Mouse (Mus musculus): ENCODE measurements around the gene Abca2.

Abca2 gene

DNA sequence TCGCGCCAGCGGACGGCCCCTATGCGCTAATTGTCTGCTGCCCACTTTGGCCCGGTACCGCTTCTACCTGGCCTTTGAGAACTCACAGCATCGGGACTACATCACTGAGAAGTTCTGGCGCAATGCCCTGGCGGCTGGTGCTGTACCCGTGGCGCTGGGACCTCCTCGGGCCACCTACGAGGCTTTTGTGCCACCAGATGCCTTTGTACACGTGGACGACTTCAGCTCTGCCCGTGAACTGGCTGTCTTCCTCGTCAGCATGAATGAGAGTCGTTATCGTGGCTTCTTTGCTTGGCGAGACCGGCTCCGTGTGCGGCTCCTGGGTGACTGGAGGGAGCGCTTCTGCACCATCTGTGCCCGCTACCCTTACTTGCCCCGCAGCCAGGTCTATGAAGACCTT, 3.0 kb upstream of the Abca2 start:
- no peak for DNase-seq (ENCODE audit: low spot score)

DNA sequence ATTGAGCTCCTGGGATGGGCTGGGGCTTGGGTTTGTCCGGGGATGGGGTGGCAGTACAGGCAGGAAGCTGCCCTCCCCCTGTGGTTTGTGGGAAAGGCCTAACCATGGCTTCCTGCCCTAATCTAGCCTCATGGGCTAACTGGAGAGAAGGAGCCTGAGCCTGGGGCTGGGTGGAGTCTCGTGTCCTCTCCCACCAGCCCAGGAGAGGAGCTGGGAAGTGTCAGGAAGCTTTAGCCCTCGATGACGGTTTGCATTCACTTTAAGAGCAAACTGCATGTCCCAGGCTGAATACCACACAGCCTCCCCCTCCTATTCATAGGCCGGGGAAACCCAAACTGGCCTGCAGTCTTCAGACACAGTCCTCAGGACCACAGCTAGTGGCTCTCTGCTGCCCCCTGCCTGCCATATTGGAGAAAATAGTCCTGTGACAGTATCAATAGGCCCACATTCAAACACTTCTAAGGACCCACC, 1.7 kb upstream of the Abca2 start:
- peak; percentile 91 for DNase-seq (ENCODE audit: low spot score)

DNA sequence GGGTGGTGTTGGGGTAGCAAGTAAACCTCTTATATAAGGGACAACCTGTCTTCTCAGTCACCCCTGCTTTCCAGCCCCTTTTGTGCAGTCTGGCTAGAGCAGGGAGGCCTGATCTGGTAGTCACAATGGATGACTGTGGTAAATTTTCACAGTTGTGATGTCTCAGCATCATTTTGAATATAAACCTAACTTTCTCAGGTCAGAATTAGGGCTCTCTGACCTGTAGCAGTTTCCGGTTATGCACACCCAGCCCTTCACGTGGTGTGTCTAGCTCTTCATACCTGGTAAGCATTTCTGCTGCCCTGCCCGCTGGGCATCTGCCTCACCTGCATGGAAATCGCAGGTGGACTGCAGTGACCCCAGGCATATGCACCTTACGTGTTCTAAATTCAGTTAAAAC, 1.2 kb upstream of the Abca2 start:
- no peak for DNase-seq (ENCODE audit: low spot score)

DNA sequence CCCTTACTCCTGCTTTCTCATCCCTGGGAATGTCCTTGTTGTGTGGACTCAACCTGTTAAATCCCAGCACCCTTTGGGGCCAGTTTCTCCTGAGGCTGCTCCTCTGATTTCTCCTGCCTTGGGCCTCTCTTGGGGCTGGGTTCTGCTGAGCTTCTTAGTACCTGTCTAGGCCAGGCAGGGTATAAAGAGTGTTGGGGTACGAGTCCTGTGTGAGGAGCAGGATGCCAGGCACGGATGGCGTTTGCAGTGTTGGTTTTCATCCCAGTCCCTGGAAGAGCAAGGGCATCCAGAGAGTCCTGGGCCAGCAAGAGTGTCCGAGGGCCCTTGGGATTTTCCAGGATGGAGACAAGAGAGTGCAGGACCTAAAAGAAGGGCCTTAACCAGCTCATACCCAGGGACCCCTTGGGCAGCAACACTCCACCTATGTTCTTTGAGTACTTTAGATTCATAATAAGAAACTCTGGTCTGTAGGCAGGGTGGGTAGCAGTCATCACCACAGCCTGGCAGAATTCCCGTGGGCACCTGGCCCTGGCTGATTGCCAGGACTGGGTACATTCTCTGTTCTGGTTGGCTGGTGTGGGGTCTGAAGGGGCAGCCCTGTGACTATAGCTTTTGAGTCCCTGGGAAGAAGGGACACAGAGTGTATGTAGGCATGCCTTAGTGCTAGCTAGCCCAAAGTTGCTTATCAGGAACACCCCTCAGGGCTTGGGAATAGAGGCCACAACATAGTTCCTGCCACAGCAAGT, 1.1 kb downstream of the Abca2 start:
- DNase-seq (ENCODE audit: low spot score): no peak

DNA sequence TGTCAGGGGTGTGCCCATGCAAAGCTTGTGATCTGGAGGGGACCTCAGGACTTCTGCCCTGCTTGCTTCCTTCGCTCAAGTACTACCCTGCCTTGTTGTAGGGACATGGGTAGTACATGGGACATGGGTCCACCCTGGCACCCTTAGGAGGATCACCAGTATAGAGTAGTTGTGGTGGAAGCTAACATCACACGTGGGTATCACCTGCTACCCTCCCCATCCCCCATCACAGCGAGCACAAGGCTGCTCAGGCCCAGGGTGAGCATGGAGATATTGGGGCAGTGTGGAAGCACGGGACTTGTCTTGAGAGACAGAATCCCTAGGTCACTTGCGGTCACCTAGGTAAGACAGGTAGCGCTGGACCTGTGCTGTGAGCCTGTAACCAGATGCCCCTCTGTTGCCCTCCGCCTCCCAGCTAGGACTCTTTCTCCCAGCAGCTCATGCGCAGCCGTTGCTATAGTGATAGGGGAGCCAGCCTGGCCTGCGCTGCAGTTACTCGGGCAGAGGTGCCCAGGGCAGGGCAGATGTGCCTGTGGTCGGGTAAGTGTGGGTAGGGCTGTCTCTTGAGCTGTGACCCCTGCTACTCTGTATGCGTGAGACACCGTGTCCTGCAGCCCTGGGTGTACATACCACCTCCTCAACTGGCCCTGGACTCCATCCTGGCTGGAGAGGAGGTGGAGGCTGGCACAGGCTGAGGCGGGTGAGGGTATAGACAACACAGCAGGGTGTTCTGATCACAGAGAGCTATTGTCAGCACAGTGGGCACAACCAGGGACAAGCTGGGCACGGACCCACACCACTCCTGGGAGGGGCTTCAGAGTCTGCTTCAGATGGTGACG, 2.1 kb downstream of the Abca2 start:
- no peak for DNase-seq (ENCODE audit: low spot score)

DNA sequence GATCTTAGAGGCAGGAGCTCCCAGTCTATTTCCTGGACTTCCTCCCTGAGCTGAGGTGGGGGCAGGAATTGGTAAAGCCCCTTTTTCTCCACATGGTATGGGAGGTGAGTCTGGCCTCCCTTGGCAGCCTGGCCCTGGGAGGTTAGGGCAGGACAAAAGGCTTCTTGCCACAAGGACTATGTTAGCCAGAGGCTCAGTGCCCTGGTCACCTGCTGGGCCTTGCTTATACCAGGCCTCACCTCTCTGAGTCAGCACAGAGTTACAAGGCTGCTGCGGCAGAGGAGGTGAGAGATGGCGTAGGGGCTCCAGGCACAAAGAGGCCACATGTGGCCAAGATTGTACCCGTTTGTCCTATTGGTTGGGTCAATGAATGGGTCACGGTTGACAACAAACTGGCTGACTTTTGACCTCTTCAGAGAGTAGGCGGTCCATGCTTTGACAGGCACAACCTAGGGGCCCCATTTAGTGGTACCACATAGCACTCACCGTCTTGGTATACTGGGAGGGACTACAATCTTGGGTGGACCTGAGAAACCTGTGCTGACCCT, 2.9 kb downstream of the Abca2 start:
- peak; percentile 9 for DNase-seq (ENCODE audit: low spot score)

DNA sequence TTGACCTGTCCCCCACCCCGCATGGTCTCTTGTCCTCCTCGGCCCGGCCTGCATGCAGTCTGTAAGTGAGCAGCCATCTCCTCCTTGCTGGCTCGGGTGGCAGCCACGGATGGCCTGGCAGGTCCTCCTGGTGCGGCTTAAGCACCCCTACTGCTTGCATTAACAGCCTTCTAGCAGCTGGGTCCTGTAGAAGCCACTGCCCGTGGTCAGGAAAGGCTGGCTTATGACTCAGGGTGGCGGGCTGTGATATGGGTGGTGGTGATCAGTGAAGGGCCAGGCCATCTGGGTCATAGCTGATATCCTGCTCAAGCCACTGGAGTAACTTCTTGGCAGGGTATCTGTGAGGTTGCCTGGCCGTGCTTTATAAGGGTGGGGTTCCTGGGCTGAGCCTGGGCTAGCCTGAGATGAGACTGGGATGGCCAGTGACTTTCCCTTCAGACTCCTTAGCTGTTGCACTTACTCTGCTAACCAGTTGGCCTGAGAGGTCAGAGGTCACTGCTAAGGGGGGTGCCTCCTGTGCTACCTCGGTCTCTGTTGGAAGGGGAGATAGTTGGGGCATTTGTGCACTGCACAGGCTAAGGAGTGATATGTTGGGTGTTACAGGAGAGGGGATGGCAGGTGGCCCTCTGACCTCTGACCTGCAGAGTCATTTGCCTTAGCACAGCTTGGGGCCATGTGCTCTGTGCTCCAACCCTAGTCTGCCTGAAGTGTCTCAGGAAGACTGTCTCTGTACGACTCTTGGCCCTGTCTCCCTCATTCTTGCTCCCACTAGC, 4.0 kb downstream of the Abca2 start:
- no peak for DNase-seq (ENCODE audit: low spot score)

DNA sequence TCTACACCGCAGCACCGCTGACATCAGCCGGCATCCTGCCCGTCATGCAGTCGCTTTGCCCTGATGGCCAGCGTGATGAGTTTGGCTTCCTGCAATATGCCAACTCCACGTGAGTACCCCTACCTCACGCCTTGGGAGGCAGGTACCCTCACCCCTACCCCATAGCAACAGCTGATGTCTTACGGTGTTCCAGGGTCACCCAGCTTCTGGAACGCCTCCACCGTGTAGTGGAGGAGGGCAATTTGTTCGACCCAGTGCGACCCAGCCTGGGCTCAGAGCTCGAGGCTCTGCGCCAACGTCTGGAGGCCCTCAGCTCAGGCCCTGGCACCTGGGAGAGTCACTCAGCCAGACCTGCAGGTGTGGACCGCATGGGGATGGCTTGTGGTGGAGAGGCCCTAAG, 4.6 kb downstream of the Abca2 start:
- DNase-seq (ENCODE audit: low spot score): no peak

DNA sequence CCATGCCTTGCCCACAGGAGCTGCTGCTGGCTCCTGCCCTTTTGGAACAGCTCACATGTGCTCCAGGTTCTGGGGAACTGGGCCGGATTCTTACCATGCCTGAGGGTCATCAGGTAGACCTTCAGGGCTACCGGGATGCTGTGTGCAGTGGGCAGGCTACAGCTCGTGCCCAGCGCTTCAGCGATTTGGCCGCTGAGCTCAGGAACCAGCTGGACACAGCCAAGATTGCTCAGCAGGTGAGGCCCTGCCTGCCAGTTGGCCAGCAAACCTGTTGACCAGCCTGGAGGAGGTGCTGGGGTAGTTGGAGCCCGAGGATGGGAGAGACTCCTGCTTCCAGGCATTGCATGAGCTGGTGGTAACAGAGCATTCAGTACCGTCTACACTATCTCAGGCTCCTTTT, 5.8 kb downstream of the Abca2 start:
- no peak for DNase-seq (ENCODE audit: low spot score)

DNA sequence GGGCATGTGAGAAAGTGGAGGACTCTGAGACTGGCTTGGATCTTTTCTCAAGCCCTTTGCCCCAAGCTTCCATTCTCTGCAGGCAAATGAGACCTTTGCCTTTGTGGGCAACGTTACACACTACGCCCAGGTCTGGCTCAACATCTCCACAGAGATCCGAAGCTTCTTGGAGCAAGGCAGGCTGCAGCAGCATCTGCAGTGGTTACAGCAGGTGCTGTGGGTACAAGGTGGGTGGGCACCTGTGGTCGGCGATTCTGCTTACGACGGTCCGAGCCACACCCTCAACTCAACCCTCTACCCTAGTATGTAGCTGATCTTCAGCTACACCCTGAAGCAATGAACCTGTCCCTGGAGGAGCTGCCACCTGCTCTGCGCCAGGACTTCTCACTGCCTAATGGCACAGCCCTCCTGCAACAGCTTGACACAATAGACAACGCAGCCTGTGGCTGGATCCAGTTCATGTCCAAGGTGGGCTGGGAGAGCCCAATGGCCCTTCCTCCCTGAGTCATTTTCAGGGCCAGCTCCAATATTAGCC, 7.8 kb downstream of the Abca2 start:
- DNase-seq (ENCODE audit: low spot score): no peak

DNA sequence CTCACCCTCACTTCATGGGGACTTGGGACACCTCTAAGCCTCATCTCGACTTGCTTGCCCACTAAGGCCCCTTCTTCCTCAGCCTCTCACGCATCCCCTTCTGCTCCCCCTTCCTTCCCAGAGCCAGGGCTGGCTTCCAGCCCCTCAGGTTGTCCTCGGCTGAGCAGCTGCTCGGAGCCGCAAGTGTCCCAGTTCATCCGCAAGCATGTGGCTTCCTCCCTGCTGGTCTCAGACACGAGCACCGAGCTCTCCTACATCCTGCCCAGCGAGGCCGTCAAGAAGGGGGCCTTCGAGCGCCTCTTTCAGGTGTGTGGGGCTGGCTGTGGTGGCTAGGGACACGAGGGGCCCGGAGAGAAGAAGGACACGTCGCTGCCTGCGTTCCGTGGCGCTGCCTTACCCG, 12.6 kb downstream of the Abca2 start:
- no peak for DNase-seq (ENCODE audit: low spot score)

DNA sequence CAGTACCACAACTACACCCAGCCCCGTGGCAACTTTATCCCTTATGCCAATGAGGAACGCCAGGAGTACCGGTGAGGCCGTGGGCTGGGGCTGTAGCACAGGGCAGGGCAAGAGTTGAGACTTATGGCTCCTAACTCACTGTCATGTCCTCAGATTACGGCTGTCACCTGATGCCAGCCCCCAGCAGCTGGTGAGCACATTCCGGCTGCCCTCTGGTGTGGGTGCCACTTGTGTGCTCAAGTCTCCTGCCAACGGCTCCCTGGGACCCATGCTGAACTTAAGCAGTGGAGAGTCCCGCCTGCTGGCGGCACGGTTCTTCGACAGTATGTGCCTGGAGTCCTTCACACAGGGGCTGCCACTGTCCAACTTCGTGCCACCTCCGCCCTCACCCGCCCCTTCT, 14.2 kb downstream of the Abca2 start:
- no peak for DNase-seq (ENCODE audit: low spot score)

DNA sequence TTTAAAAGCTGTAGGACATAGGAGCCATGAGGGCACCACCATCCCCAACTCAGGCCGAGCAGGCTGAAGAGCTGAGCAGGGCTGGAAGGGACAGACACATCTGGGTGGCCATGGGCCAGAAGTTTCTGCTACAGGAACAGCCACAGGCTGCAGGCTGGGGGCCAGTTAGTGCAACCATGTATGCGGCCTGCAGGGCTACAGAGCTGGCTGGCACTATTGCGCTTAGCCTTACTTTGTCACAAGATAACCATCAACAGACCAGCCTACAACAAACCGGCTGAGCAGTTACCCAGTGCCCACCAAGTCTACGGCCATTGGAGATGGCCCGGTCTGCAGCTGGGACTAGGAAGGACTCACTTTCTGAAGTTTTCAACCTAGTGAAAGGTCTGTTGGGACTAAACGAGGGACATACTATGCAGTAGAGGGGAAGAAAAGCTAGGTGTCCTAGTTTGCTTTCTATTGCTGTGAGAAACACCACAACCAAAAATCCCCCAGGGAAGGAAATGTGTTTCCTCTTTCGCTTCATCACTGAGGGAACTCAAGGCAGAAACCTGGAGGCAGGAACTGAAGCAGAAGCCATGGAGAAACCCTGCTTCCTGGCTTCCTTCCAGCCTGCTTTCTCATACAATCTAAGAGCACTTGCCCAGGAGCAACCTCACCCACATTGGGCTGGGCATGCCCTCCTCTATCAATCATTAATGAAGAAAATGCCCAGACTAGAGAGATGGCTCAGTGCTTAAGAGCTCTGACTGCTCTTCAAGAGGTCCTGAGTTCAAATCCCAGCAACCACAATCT, 22.5 kb downstream of the Abca2 start:
- DNase-seq (ENCODE audit: low spot score): no peak

DNA sequence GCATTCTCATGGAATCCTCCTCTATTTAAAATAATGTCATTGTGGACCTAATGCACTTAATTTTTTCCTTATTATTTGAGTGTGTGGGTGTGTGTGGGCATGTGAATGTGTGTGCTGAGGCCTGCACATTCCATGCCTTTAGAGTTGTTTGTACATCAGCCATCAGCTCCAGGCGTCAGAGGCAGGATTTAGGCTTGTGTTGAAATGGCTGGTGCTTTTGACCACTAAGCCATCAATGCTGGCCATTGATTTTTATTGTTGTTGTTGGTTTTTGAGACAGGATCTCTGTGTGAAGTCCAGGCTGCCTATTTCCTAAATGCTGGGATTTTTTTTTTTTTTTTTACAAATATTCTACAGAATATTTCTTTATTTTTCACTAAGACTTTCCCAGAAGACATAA, 24.4 kb downstream of the Abca2 start:
- DNase-seq (ENCODE audit: low spot score): no peak

DNA sequence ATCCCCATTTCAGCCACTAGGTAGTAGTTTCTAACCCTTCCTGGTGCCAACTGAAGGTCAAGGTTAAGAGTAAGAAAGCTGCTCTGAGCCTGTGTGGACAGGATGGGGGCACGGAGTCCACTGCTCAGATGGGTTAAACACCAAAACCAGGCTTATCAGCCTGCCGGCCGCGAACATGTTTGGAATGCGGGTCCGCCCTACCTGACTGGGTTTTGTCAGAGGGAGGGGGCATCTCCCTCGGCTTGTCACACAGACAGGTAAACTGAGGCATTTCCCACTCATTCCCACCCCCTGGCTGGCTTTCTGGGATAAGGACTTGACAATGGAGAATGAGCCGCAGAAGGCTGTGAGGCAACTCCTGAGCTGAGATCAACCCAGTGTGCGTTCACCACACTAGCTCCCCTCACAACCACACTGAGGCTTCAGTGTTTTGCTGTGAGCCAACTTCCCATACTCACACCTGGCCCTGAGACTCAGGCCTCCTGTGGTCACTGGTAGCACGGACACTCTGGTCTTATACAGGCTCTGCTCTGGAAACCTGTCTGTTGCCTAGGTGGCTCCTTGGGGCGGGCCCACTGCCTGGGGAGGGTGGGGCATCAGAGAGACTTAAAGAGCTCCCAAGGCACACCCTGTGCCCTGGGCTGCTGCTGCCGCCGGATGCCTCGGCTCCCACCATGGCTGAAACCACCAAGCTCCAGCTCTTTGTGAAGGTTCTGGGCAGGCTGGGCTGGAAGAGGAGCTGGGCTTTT, 27.9 kb downstream of the Abca2 start, which contains the start of gene Clic3:
Clic3 (plus strand) TSS at position 634 of the 749 bp plus-strand sequence.
- DNase-seq (ENCODE audit: low spot score): no peak

DNA sequence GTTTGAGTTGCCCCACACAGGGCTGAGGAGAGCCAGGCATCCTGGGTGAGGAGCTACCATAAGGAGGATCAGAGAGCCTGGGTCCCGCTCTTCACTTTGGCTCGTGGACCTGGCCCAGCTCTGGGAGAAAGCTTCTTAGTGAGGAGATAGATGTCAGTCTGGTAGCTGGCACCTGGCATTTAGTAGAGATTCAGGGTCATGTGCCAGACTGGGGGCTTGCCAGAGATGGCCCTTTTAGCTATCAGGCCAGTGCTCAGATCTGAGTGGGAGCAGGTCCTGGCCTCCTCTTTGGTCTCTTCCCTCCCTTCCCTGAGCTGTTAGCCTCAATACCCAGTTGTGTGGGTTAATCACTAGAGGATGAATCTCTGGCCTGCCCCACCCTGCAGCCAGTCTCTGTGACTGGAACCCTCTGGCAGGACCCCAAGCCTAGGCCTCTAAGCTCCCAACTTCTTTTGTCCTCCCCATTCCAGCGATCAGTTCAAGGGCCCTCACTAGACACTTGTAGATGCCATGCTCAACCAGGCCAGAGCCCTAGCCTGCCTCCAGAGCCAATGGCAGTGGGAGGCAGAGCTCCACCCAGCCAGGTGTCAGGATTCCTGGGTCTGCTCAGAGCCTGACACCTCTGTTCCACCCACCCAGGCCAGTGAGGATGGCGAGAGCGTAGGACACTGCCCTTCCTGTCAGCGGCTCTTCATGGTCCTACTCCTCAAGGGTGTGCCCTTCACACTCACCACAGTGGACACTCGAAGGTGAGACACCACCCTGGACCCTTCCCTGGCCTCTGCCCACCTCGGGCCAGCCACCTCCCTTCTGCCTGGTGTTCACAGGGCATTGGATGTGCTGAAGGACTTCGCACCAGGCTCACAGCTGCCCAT, 28.8 kb downstream of the Abca2 start:
- no peak for DNase-seq (ENCODE audit: low spot score)

DNA sequence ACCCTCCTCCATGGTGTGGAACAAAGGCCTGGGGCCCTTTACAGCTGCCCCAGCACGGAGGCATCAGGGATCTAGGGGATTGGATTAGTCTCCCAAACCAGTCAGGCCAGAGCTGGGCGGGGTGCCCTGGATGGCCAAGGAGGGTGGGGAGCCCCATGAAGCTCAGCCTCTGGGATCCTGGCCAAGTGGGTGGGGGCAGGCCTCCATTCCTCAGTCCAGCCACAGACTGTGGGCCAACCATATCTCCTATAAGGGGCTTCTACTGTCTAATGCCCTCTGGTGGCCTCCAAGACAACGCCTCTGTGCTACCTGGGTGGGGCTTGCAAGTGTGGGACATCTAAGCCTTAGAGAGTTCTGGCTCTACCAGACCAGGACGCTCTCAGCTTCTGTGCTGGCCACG, 30.4 kb downstream of the Abca2 start:
- DNase-seq (ENCODE audit: low spot score): no peak

DNA sequence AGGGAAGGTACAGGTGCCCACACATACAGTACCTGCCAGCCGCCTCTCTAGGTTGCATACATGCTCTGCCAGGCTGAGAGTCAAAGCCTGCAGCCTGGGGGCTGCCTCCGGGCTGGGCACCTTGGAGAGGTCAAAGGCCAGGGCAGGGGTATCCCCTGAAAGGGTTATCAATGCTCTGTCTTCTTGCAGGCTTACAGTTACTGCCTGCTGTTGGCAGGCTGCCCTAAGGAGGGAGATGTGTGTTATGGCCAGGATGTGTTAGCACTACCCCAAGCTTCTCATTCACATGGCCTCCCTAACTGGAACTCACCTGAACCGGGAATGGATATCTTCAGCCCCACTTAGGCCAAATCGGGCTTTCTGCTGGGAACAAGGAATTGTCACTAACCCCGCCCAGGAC, 31.6 kb downstream of the Abca2 start:
- no peak for DNase-seq (ENCODE audit: low spot score)

DNA sequence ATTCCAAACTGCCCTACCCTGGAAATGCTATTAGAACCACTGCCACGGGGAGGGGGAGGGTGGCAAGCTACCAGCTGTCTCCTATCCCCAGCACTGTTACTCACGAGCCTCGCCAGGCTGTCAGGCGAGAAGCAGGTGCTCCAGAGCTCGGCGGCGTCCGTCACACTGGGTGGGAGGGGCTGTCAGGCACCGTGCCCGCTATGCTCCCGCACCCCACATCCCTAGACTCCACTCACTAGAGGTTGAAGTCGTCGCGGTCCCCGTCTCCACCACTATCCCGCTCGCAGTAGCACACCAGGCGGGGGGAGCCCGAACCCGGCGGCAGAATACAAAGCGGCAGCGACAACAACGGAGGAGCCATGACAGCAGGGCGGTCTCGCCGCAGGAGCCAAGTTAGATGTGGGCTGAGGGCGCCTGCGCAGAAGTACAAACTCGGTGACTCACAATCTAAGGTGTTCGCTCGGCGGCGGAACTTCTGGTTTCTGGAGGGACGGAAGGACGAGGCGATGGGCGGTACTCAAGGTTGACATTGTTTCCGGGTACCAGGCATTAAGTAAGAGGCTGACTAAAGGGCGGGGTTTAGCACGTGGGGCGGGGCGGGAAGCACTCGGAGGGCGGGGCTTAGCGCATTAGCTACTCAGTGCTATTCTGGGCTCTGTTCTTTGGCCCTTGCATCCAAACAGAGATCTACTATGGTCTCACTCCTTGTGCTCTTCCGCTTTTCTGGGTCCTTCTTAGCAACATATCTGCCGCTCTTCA, 32.2 kb downstream of the Abca2 start, which contains the start of gene Paxx:
Paxx (minus strand) TSS at position 544 of the 759 bp plus-strand sequence.
- DNase-seq (ENCODE audit: low spot score): peak; percentile 95
